Mouse (Mus musculus) layer of hippocampus, postnatal 36 days (tissue): ENCODE measurements at regions not wholly inside any gene's neighbourhood (a gene's known extent, or its start where the extent isn't known, plus 50 kb on each side); places are given as distances from the start of the nearest gene placed in this dataset.
A peak's percentile ranks its signal among the peaks of the same experiment; 100 is the strongest.

Experiments used
- DNase-seq, 2 experiments: peaks; one replicate each; pipeline ENCODE4 v3.0.0; 2022

GRCm38 (mm10) chr11:24613529-24613928 is 535.7 kb downstream of the Bcl11a start:
- no peak for DNase-seq

- no peak for DNase-seq
These were observed 537.6 kb downstream of the Bcl11a start for GRCm38 (mm10) chr11:24615436-24615835.

GRCm38 (mm10) chr11:24618586-24618985 is 540.7 kb downstream of the Bcl11a start:
- no peak for DNase-seq

DNA sequence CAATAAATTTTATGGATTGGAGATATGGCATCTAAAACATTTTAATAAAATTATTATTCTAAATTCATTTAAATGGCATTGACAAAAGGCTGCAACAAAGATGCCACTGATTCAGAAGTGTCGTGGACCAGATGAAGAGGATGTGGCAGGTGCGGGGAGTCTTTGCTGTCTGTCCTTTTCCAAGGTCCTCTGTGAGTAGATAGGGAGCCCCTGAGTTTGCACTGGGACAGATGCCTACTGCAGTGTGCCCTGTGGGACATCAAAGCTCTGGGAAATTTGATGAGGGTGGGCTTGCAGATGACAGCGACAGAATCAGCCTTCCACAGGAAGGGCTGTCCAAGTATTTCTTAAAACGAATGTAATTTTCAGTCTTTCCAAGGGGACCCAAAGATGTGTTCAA is 541.2 kb downstream of the Bcl11a start:
- no peak for DNase-seq

- DNase-seq, result peak in 1 of 2 experiments; percentile 11
These were observed 550.8 kb downstream of the Bcl11a start for GRCm38 (mm10) chr11:24628619-24629018.

DNA sequence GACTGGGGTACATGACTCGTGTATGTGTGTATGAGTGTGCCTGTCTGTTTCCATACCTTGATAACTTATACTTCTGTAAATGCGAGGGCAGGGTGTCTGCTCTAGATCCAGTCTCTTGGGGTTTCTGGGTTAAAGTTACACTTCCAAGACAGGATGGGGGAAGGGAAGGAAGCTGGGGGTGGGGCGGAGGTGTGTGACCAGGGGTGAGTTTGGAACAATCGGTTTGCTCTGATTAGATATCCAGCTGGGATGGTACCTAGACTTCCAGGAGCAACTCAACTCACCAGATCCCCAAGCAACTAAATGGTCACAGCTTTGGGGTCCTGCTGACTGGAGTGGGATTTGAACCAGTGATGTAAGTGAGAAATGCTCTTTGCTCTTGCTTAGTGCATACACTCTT is 551.6 kb downstream of the Bcl11a start:
- DNase-seq, result no peak

DNA sequence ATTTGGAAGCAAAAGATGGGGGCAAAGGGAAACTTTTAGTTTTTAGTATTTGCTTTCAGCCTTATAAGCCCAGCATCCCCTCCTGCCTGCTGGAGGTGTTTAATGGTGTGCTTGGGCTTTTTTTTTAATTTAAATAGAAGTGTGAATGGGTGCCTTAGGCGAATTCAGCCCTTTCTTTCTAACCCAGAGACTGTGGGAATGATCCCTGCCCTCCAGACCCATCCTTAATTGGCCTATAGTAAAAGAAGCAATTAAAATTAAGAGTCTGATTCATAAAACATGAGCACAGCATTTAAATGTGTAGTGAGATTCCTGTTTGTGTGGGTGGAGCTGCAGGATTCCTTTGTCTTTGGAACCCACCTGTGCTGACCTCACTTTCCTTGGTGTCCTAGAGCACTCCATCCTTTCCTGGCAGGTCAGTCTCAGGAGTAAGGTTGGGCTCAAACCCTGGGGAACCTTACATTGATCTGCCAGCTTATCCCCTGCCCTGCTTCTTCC is 552.6 kb downstream of the Bcl11a start:
- DNase-seq, result no peak

GRCm38 (mm10) chr11:24631651-24632050 is 553.8 kb downstream of the Bcl11a start:
- peak in 1 of 2 experiments; percentile 36 for DNase-seq

- DNase-seq, result peak; percentile 38 to 50
These were observed 558.9 kb downstream of the Bcl11a start for GRCm38 (mm10) chr11:24636716-24637115.

DNA sequence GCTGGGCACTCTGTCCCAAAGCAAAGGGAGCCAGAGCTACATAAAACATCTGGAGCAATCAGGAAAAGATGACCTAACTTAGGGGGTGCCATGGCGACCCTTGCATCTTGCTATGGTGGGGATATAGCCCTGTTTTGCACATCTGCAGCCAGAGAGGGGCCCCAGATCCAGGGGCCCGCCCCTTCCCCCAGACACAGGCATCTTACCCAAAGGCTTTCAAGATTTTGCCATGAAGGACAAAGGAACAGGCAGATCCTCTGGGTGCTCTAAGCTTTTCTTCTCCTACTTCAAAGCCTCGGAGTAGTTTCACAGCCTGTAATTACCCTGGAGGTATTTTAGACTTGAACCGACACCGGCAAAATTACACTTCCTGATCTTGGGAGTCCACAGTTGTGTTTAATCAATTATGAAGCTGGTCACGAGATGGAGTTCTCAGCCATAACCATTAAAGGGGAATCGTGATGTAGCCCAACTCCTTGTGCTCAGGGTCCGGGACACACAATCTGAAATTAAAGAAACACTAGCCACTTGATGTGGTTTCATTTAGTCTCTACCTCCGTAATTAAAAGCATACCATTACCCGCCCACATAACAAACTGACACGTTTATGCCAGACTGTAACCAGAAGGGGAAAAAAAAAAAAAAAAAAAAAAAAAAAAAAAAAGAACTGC is 565.7 kb downstream of the Bcl11a start:
- DNase-seq, result no peak

GRCm38 (mm10) chr11:24652852-24653251 is 575.0 kb downstream of the Bcl11a start:
- DNase-seq, result no peak

- no peak for DNase-seq
These were observed 586.2 kb downstream of the Bcl11a start for GRCm38 (mm10) chr11:24664082-24664481.

GRCm38 (mm10) chr11:24665310-24665709 is 587.5 kb downstream of the Bcl11a start:
- no peak for DNase-seq

DNA sequence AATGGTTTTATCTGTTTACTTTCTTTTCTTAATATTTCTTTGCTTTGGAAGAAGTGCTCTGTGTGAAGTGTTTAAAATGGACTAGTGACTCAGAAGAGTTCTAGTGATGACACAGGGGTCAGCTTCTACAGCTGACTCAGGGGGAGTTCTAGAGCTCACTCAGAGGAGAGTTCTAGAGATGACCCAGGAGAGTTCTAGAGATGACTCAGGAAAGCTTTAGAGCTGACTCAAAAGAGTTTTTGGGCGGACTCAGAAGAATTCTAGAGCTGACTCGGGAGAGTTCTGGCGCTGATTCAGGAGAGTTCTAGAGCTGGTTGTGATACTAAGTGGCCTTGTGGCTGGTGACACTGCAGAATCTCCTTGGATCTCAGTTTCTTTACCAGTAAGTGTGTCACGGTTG is 593.8 kb downstream of the Bcl11a start:
- no peak for DNase-seq

GRCm38 (mm10) chr11:24673248-24674207 is 595.7 kb downstream of the Bcl11a start:
- DNase-seq, result no peak

DNA sequence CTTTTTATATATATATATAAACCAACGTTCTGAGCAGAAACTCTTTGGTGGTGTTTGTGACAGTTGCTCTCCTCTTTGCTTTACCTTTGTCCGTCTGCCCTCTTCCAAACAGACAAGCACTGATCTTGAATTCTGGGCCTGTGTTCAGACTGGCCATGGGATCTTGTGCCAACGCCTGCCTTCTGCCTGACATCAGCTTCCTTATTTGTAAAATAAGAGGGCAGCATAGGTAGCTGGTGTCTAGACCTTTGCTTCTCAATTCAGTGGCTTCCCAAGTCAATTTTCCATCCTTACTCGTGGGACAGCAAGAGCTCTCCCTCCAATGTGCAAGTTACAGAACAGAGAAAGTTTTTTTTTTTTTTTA is 596.3 kb downstream of the Bcl11a start:
- DNase-seq, result no peak

GRCm38 (mm10) chr11:24677016-24677415 is 599.2 kb downstream of the Bcl11a start:
- no peak for DNase-seq

- DNase-seq, result no peak
These were observed 601.7 kb downstream of the Bcl11a start for GRCm38 (mm10) chr11:24679581-24679980.

- no peak for DNase-seq
These were observed 604.6 kb downstream of the Bcl11a start for GRCm38 (mm10) chr11:24682423-24682822.

- DNase-seq, result no peak
These were observed 608.0 kb downstream of the Bcl11a start for GRCm38 (mm10) chr11:24685545-24686467.

DNA sequence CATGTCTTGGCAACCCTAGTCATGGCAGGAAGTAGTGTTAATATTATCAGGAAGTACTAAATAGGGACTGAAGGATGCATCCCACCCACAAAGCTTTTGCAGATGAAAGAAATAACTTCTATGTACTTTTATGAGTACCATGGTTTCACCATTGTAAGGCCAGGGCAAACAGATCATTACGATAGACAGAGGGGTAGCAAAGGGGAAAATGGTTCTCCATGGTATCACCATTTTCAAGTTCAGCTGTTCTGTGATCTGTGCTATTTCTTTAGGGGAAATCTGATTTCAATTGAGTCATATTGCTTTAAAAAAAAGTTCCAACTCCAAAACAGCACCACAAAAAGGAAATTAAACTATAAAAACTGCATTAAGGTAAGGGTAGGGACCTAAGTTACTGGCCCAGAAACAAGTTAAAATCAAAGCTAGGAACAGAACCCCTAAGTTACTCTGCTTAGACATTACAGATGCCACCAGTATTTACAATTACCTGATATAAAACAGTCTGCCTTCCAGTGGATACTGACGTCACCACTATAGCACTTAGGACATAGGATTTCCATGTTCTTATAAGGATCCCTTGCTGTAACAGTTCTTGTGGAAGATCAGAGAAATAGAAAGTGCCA is 610.4 kb downstream of the Bcl11a start:
- DNase-seq, result no peak

DNA sequence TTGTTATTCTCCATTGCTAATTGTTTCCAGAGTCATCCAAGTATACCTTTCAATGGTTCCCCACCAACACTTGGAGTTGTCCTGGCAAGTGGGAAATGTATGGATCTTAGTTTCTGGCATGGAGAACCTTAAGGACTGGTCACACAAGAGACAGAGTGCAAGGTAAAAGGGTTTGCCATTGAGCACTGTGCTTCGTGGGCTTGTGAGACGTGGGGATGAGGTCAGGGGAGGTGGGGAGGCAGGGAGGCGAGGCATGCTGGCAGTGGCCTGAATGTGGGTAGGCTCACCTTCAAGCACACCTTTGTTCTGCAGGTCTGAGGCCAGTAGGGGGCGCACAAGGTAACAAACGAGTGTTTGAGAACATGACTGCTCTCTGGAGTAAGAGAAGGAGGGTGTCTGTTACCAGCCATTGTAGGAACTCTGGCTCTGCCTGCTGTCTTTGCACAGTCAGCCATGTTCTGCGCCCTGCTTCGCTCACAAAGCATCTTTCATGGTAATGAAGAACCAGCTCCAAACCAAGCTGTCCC is 612.0 kb downstream of the Bcl11a start:
- no peak for DNase-seq
